Mouse (Mus musculus) heart, embryonic 13.5 days (tissue): ENCODE measurements around the gene Mapkapk3. TPM values are rescaled to one million over a fixed set of nuclear protein-coding genes. Genes with fewer than 3 reads are reported as not detected.
A peak's percentile ranks its signal among the peaks of the same experiment; 100 is the strongest.
"Not testable (repeated sequence)": the region's sequence is repeated elsewhere in the genome, so short reads cannot be mapped to it uniquely, and the experiment has no call there.

ENCODE experiments used
- ATAC-seq: fragments of 200-750 bp; cut with Nextera tagmentation; 2 replicates; pipeline ENCODE4 v1.8.0; 2017; ENCODE audit warnings: moderate TSS enrichment; ENCODE audit not compliant: insufficient number of reproducible peaks, low FRiP score, low TSS enrichment; ENCODE audit errors: extremely low read depth
- H3K27ac ChIP-seq: fragments of 300-500 bp; sonication (generic); replicated peaks from 2 replicates; pipeline ENCODE4 v1.5.1; 2015; ENCODE audit warnings: moderate library complexity, mild to moderate bottlenecking, inconsistent platforms
- H3K27me3 ChIP-seq: fragments of 300-500 bp; sonication (generic); replicated peaks from 2 replicates; pipeline ENCODE4 v1.6.1; 2015; ENCODE audit warnings: mild to moderate bottlenecking, inconsistent platforms
- H3K36me3 ChIP-seq: fragments of 300-500 bp; sonication (generic); 2 replicates; pipeline ENCODE4 v1.6.1; 2015; ENCODE audit warnings: mild to moderate bottlenecking, inconsistent platforms
- H3K4me1 ChIP-seq: fragments of 300-500 bp; sonication (generic); 2 replicates; pipeline ENCODE4 v1.6.1; 2015; ENCODE audit warnings: inconsistent platforms
- H3K4me2 ChIP-seq: fragments of 300-500 bp; sonication (generic); 2 replicates; pipeline ENCODE4 v1.6.1; 2015; ENCODE audit warnings: inconsistent platforms, mild to moderate bottlenecking, moderate library complexity
- H3K4me3 ChIP-seq: fragments of 300-500 bp; sonication (generic); 2 replicates; pipeline ENCODE4 v1.5.1; 2015; ENCODE audit warnings: moderate library complexity, mild to moderate bottlenecking, inconsistent platforms
- H3K9ac ChIP-seq: fragments of 300-500 bp; sonication (generic); 2 replicates; pipeline ENCODE4 v1.6.1; 2015; ENCODE audit warnings: inconsistent platforms, mild to moderate bottlenecking, moderate library complexity
- H3K9me3 ChIP-seq: fragments of 300-500 bp; sonication (generic); 2 replicates; pipeline ENCODE4 v1.6.1; 2016; ENCODE audit warnings: inconsistent platforms
- WGBS: fragments of 180-500 bp; shearing (Covaris S2); methylation state at CpG from one replicate; pipeline ENCODE4 v1.1.7; 2015; ENCODE audit warnings: mixed read lengths; 5-methylcytosine and 5-hydroxymethylcytosine counted together
- polyA plus RNA-seq: library from polyadenylated mRNA; unstranded; fragments of >200 nt; fragmentation: Nextera tagmentation; extraction: Ambion mirVana; gene quantifications from 2 replicates; pipeline ENCODE4 v1.2.1, GENCODE M21; 2015

Gene Mapkapk3
- polyA plus RNA-seq, 1 experiment from 2014 or later = 5.1 TPM

DNA sequence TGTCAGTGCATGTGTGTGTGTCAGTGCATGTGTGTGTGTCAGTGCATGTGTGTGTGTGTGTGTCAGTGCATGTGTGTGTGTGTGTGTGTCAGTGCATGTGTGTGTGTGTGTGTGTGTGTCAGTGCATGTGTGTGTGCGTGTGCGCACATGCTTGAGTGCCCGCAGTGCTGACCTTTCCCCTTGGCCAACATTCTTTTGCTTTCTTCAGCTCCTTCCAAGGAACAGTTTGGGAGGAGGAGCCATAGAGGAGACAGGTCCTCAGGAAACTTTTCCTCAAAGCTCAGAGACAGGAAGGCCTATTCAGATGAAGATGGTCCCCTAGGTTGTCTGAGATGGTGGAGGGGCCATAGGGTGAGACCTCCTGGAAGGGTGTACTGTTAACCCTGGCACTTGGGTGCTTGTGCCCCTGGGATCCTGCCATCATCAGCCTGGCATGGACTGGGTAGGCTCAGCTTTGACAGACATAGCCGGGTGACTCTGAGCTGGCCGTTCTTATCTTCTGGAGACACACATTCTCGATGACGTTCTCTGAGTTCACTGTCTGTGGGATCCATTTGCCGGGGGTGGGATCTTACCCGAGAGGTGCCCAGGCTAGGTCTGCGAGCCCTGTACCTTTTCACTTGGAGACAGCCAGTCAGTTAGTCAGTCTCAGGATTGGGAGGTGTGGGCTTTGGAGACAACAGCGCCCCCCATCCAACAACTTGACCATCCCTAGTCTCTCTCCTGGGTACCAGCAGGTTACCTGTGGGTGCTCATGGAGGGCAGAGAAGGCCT, 17.6 kb upstream of the Mapkapk3 start:
- no peaks in the 10 kb centered on the region for H3K9me3 ChIP-seq
- H3K4me3 ChIP-seq = no peak overlapping the region
- peak overlapping the region; percentile 40 for H3K4me2 ChIP-seq
- peak overlapping the region; percentile 72 for H3K9ac ChIP-seq
- H3K27ac ChIP-seq = peak overlapping the region; percentile 90
- ATAC-seq = peak; percentile 38; the same call in 1 of the 2 replicates
- no peaks in the 10 kb centered on the region for H3K27me3 ChIP-seq
- 47% methylated on average over 11 of the region's 11 CpGs for WGBS
- H3K36me3 ChIP-seq = no peaks in the 10 kb centered on the region; the same call in 1 of the 2 replicates
- peaks cover 51% of the 10 kb centered on the region for H3K4me1 ChIP-seq

DNA sequence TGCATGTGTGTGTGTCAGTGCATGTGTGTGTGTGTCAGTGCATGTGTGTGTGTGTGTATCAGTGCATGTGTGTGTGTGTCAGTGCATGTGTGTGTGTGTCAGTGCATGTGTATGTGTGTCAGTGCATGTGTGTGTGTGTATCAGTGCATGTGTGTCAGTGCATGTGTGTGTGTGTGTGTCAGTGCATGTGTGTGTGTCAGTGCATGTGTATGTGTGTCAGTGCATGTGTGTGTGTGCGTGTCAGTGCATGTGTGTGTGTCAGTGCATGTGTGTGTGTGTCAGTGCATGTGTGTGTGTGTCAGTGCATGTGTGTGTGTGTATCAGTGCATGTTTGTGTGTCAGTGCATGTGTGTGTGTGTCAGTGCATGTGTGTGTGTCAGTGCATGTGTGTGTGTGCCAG, 17.0 kb upstream of the Mapkapk3 start:
- not testable (repeated sequence) for ATAC-seq, H3K9me3 ChIP-seq, H3K36me3 ChIP-seq, H3K4me3 ChIP-seq, H3K4me2 ChIP-seq, H3K27me3 ChIP-seq, H3K9ac ChIP-seq
- peaks cover 58% of the 10 kb centered on the region for H3K4me1 ChIP-seq
- H3K27ac ChIP-seq = 0 out of 2 replicates have a peak overlapping the region, but pooled peaks have one; percentile 90
- 87% methylated on average over 1 of the region's 1 CpGs for WGBS

DNA sequence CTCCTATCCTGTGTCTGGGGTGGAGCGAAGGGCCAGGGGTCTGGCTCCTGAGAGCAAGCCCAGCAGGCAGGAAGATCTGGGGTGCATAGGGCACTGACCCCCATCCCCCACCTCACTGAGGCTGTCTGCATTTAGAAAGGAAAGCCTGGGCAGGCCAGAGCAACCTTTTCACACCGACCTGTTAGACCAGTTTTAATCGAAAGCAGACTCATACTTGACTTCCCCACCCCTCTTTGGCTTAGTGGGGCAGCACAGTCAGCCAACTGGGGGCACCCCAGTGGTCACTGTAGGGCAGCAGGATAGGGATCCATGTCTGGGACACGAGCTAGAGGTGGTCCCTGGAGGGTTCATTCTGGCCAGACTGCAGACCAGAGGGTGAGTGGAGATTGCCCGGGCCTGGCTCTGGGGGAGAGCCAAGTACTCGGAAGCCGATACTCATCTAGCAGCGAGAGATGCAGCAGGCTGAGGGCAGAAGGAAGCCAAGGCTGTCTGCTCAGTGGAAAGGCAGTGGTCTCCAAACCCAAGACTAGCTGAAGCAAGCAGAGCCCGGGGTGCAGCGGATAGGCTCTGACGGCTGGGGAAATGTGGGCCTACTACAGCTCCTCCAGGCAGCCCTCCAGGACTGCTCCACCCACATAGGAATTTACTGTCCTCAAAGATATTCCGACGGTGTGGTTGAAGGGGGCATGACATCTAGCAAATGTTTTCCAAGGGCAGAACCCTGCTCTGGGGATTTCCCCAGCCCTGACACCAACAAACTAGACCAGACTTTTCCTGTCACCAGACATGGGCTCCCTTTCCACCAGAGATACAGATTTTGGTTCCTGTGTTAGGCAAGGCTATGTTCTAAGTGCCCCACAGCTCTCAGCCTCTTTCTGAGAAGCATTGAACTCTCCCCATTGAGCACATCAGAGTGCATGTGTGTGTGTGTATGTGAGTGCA, 16.2 kb upstream of the Mapkapk3 start:
- Histone ChIP-seq H3K36me3 (peaks cover 14% of the 10 kb centered on the region), H3K4me3 (no peak overlapping the region), H3K27me3 (no peaks in the 10 kb centered on the region), H3K4me1 (peaks cover 64% of the 10 kb centered on the region), H3K4me2 (no peak overlapping the region), H3K9ac (0 out of 2 replicates have a peak overlapping the region, but pooled peaks have one; percentile 37), H3K27ac (no peak overlapping the region), H3K9me3 (no peaks in the 10 kb centered on the region)
- no peak for ATAC-seq
- WGBS = 44% methylated on average over 13 of the region's 13 CpGs

DNA sequence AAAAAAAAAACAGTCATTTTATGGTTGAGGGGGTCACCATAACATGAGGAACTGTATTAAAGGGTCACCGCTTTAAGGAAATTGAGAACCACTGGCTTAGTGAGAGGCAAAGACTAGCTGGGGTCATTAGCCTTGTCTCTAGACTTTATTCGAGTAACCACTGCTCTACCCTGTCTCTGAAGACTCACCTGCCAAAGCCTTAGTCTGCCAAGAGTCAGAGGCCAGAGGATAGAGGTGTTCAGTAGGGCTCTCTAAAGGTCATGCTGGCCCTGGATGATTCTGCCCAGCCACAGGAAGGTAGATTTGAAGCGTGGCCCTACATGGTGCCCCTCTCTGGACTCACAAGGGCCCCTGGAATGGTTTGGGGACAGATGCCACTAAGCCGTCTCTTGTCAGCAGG, 15.3 kb upstream of the Mapkapk3 start:
- Histone ChIP-seq H3K9me3 (no peaks in the 10 kb centered on the region), H3K4me1 (peaks cover 64% of the 10 kb centered on the region), H3K9ac (no peak overlapping the region), H3K36me3 (peaks cover 23% of the 10 kb centered on the region), H3K27me3 (no peaks in the 10 kb centered on the region), H3K4me3 (no peak overlapping the region), H3K27ac (no peak overlapping the region), H3K4me2 (no peak overlapping the region)
- 79% methylated on average over 4 of the region's 4 CpGs for WGBS
- no peak for ATAC-seq

DNA sequence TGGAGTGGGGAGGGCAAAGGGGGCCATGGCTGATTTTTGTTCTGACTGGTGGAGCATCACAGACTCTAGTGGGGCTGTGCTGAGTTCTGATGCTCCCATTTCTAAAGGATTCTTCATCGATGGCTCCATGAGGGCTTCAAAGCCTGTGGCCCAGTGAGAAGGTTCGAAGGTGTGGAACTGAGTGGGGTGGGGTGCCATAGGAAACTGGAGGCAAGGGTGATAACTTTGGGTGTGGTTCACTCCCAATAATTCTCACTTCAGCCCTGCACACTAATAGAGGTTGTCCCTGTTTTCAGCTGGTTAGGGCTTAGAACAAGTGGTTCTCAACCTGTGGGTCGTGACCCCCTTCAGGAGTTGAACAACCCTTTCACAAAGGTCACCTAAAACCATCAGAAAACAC, 14.7 kb upstream of the Mapkapk3 start:
- 85% methylated on average over 3 of the region's 3 CpGs for WGBS
- Histone ChIP-seq H3K4me3 (no peak overlapping the region), H3K27ac (no peak overlapping the region), H3K9me3 (no peaks in the 10 kb centered on the region), H3K4me1 (peaks cover 70% of the 10 kb centered on the region), H3K27me3 (no peaks in the 10 kb centered on the region), H3K36me3 (peaks cover 26% of the 10 kb centered on the region), H3K9ac (no peak overlapping the region), H3K4me2 (no peak overlapping the region)
- ATAC-seq = no peak

DNA sequence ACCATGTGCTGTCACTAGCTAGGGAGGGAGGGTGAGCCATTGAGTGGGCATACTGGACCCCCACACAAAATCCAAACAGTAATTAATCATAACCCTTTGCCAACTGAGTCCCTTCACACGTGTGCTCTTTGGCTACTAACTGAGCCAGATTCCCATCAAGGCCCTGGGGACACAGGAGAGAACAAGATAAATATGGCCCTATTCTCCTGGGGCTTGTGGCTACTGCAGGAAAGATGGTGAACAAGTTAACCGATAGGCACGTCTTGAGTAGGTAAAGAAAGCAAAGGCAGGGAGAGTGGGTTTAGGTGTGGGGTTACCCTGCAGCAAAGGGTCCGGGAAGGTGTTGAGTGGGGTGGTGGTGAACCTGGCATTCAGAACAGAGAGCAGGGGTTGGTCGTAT, 14.2 kb upstream of the Mapkapk3 start:
- Histone ChIP-seq H3K9ac (no peak overlapping the region), H3K27ac (no peak overlapping the region), H3K4me1 (peaks cover 72% of the 10 kb centered on the region), H3K4me3 (no peak overlapping the region), H3K9me3 (no peaks in the 10 kb centered on the region), H3K4me2 (no peak overlapping the region), H3K27me3 (no peaks in the 10 kb centered on the region), H3K36me3 (peaks cover 26% of the 10 kb centered on the region)
- ATAC-seq = no peak
- WGBS = 77% methylated on average over 5 of the region's 5 CpGs

DNA sequence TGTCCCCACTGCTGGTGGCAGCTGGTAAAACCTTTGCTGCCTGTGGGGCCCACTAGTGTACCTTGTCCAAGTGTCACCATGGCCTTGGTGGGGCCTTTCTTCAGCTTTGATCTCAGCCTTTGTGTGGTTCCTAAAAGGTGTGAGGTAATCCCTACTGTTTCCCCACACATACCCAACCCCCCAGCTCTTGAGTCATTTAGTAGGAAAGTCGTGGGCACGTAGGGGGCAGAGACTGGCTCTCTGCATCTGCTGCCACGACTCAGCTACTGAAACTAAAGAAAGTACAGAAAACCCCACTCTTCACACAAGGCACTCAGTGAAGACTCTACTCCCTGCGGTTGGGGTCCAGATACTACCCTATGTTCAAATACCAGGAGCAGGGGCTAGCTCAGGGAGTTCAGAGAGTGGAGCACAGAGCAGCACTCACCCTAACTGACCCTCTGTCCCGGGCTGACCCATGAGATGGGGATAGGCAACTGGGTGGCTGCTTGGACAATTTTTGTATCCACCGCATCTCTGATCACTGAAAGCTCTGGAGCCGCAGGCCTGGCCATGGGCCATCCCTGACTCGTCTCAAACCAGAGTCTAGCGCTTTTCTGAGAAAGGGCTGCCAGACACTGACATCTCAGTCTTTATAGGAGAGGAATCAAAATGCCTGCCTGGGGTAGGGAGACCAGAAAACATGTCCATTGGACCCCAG, 13.6 kb upstream of the Mapkapk3 start:
- H3K4me2 ChIP-seq = no peak overlapping the region
- H3K27me3 ChIP-seq = no peaks in the 10 kb centered on the region
- 62% methylated on average over 9 of the region's 9 CpGs for WGBS
- H3K36me3 ChIP-seq = peaks cover 26% of the 10 kb centered on the region
- H3K4me3 ChIP-seq = no peak overlapping the region
- H3K4me1 ChIP-seq = peaks cover 72% of the 10 kb centered on the region
- ATAC-seq = no peak
- H3K9me3 ChIP-seq = no peaks in the 10 kb centered on the region
- peak overlapping the region; percentile 46; the same call in 1 of the 2 replicates for H3K27ac ChIP-seq
- H3K9ac ChIP-seq = 0 out of 2 replicates have a peak overlapping the region, but pooled peaks have one; percentile 25

DNA sequence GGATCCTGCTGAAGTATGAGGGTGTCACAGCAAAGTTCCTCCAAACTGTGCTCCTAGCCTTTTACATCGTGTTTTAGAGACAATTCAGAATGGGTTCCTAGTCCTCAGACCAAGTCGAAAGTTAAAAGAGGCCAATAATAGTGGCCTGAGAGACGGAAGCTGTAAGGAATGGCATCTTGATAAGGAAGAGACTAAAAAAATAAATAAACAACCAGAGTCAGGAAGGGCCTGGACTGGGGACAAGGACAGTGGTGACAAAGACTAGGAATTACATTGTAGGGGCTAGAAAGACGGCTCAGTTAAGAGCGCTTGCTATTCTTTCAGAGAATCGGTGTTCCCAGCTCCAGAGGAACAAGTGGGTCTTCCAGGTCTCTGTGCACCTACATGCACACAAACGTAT, 12.9 kb upstream of the Mapkapk3 start:
- Histone ChIP-seq H3K9me3 (no peaks in the 10 kb centered on the region), H3K9ac (no peak overlapping the region), H3K4me3 (no peak overlapping the region), H3K4me2 (no peak overlapping the region), H3K27me3 (no peaks in the 10 kb centered on the region), H3K4me1 (peaks cover 72% of the 10 kb centered on the region), H3K36me3 (peaks cover 26% of the 10 kb centered on the region), H3K27ac (0 out of 2 replicates have a peak overlapping the region, but pooled peaks have one; percentile 46)
- no peak for ATAC-seq
- 47% methylated on average over 7 of the region's 7 CpGs for WGBS

DNA sequence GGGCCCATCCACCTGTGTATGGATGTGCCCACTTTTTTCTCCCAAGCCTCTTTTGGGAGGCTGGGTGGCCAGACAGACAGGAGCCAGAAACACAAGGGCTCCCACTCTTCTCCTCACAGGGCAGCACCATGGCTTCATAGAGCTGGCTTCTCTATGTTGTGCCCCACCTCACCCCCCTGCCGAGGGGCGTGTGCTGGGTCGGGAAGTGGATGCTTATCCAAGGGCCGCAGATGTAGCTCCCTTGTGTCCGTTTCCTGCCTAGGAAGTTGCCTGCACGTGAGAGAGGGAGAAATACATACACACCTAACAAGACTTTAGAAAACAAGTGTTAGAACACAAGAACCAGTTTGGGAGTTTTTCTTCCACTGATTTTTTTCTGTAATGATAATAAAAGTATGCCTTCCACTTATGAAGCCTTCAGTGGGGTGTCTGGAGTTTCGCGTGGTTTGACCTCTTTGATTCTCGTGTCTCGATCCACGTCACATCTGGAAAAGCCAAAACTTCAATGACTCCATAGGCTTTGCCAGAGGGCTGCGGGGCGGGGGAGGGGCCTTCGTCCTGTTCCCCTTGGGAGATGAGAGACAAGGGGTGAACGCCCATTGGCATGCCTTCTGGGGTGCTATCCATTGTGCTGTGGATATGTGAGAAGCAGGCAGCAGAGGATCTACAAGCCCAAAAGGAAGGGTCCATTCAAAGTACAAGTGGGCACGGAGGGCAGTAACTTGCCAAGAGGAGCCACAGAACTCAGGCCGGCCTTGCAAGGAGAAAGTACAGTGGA, 12.1 kb upstream of the Mapkapk3 start:
- Histone ChIP-seq H3K9ac (no peak overlapping the region), H3K4me3 (no peak overlapping the region), H3K27ac (peak overlapping the region; percentile 39; the same call in 1 of the 2 replicates), H3K4me1 (peaks cover 69% of the 10 kb centered on the region), H3K36me3 (peaks cover 26% of the 10 kb centered on the region), H3K27me3 (no peaks in the 10 kb centered on the region), H3K9me3 (no peaks in the 10 kb centered on the region), H3K4me2 (peak overlapping the region; percentile 10; the same call in 1 of the 2 replicates)
- 68% methylated on average over 17 of the region's 17 CpGs for WGBS
- ATAC-seq = no peak

DNA sequence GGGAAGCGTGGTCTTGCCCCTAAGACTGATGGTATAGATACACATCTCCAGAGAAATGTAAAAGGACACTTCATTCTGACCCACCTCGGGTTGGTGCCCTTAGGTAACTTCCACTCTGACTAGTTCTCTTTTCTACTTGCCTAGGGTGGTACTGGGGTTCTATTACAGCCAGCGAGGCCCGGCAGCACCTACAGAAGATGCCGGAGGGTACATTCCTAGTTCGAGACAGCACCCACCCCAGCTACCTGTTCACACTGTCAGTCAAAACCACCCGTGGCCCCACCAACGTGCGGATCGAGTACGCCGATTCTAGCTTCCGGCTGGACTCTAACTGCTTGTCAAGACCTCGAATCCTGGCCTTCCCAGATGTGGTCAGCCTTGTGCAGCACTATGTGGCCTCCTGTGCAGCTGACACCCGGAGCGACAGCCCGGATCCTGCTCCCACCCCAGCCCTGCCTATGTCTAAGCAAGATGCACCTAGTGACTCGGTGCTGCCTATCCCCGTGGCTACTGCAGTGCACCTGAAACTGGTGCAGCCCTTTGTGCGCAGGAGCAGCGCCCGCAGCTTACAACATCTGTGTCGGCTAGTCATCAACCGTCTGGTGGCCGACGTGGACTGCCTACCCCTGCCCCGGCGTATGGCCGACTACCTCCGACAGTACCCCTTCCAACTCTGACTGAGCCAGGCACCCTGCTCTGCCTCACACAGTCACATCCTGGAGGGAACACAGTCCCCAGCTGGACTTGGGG, 10.7 kb upstream of the Mapkapk3 start:
- Histone ChIP-seq H3K4me1 (peaks cover 65% of the 10 kb centered on the region), H3K36me3 (peaks cover 26% of the 10 kb centered on the region), H3K27ac (no peak overlapping the region), H3K9ac (no peak overlapping the region), H3K9me3 (no peaks in the 10 kb centered on the region), H3K4me3 (no peak overlapping the region), H3K4me2 (no peak overlapping the region), H3K27me3 (no peaks in the 10 kb centered on the region)
- ATAC-seq = no peak
- whole genome bisulfite sequencing = 87% methylated on average over 30 of the region's 30 CpGs
